Mouse (Mus musculus) myocyte (in vitro differentiated cells): Measurements from ENCODE around the gene Gm10282. TPM values are rescaled to one million over a fixed set of nuclear protein-coding genes. Genes with fewer than 3 reads are reported as not detected.

ENCODE experiments used
- H3K27me3 ChIP-seq: one replicate; pipeline ENCODE4 v1.6.1; 2011; ENCODE audit not compliant: control insufficient read depth, insufficient read depth, insufficient read length
- H3K36me3 ChIP-seq: one replicate; pipeline ENCODE4 v1.6.1; 2011; ENCODE audit not compliant: control insufficient read depth, insufficient read depth
- H3K4me2 ChIP-seq: one replicate; pipeline ENCODE4 v1.6.1; 2011; ENCODE audit warnings: low read depth, control low read depth
- H3K4me3 ChIP-seq: one replicate; pipeline ENCODE4 v1.5.1; 2011; ENCODE audit warnings: mild to moderate bottlenecking, control low read depth, moderate library complexity
- H3K79me2 ChIP-seq: one replicate; pipeline ENCODE4 v1.6.1; 2011; ENCODE audit not compliant: control insufficient read depth, insufficient read depth
- H3ac ChIP-seq: one replicate; pipeline ENCODE4 v1.6.1; 2011; ENCODE audit not compliant: control insufficient read depth, insufficient read length
- CEBPB ChIP-seq: IDR thresholded peaks from 2 replicates; pipeline ENCODE4 v1.6.1; 2011; ENCODE audit warnings: mild to moderate bottlenecking, moderate library complexity; ENCODE audit not compliant: poor library complexity, insufficient read depth, severe bottlenecking
- E2F4 ChIP-seq: IDR thresholded peaks from one replicate; pipeline ENCODE4 v1.6.1; 2011; ENCODE audit warnings: mild to moderate bottlenecking, control low read depth, moderate library complexity; ENCODE audit not compliant: insufficient read depth
- MAX ChIP-seq: IDR thresholded peaks from one replicate; pipeline ENCODE4 v1.6.1; 2011; ENCODE audit warnings: low read depth, mild to moderate bottlenecking, control low read depth
- MYOD1 ChIP-seq, 3 experiments: IDR thresholded peaks; one replicate each; pipeline ENCODE4 v1.6.1; 2011; ENCODE audit warnings: control low read depth in 2 of 3, low read depth in 2 of 3, mild to moderate bottlenecking in 2 of 3, moderate library complexity in 1 of 3; ENCODE audit not compliant: insufficient read length in 2 of 3, control insufficient read depth in 1 of 3
- MYOG ChIP-seq, 3 experiments: IDR thresholded peaks; one replicate each; pipeline ENCODE4 v1.6.1; 2011; ENCODE audit warnings: control low read depth in 2 of 3, low read depth in 2 of 3, mild to moderate bottlenecking in 2 of 3; ENCODE audit not compliant: insufficient read length in 2 of 3, control insufficient read depth in 1 of 3, insufficient read depth in 1 of 3
- POLR2A ChIP-seq: IDR thresholded peaks from one replicate; pipeline ENCODE4 v1.6.1; 2011; ENCODE audit warnings: low read depth, mild to moderate bottlenecking, control low read depth, moderate library complexity; ENCODE audit not compliant: insufficient read length
- POLR2AphosphoS2 ChIP-seq: IDR thresholded peaks from one replicate; pipeline ENCODE4 v1.6.1; 2011; ENCODE audit warnings: low read depth, control low read depth; ENCODE audit not compliant: insufficient read length
- REST ChIP-seq: IDR thresholded peaks from one replicate; pipeline ENCODE4 v1.6.1; 2011; ENCODE audit warnings: mild to moderate bottlenecking, control low read depth, moderate library complexity; ENCODE audit not compliant: insufficient read depth, insufficient read length
- SRF ChIP-seq: IDR thresholded peaks from one replicate; pipeline ENCODE4 v1.6.1; 2011; ENCODE audit warnings: low read depth; ENCODE audit not compliant: control insufficient read depth, insufficient read length
- TCF12 ChIP-seq: IDR thresholded peaks from one replicate; pipeline ENCODE4 v1.6.1; 2011; ENCODE audit warnings: mild to moderate bottlenecking, control low read depth; ENCODE audit not compliant: poor library complexity, insufficient read depth, severe bottlenecking
- TCF3 ChIP-seq: IDR thresholded peaks from one replicate; pipeline ENCODE4 v1.6.1; 2011; ENCODE audit warnings: low read depth, control low read depth; ENCODE audit not compliant: insufficient read length
- USF1 ChIP-seq: IDR thresholded peaks from one replicate; pipeline ENCODE4 v1.6.1; 2011; ENCODE audit warnings: low read depth, mild to moderate bottlenecking, control low read depth, moderate library complexity
- polyA plus RNA-seq: library from polyadenylated mRNA; unstranded; fragments of >200 nt; fragmentation: generic; extraction: Trizol; gene quantifications from one replicate; pipeline ENCODE4 v1.2.1, GENCODE M21; 2012; ENCODE audit warnings: missing spikeins

Gm10282 gene
- polyA plus RNA-seq, 1 experiment = 63.4 TPM

GRCm38 (mm10) chr8:72301497-72301896 is 3.6 kb downstream of the Gm10282 start:
- no peaks in the 10 kb centered on the region for H3K27me3 ChIP-seq
- H3K79me2 ChIP-seq = no peaks in the 10 kb centered on the region
- no peak for TF ChIP-seq MYOG (IDR thresholded peaks at IDR 0.05; ENCODE audit: control insufficient read depth in 1 of 3, insufficient read depth in 1 of 3, insufficient read length in 2 of 3, low read depth in 2 of 3)
- no peak for TF ChIP-seq USF1
- no peak for TF ChIP-seq POLR2AphosphoS2
- TF ChIP-seq MYOD1 (IDR thresholded peaks at IDR 0.05; ENCODE audit: control insufficient read depth in 1 of 3, insufficient read length in 2 of 3, low read depth in 2 of 3) = no peak
- TF ChIP-seq POLR2A = no peak
- TF ChIP-seq TCF12 = no peak
- TF ChIP-seq REST = no peak
- TF ChIP-seq E2F4 = no peak
- no peak for TF ChIP-seq SRF
- no peak for TF ChIP-seq TCF3
- no peak for TF ChIP-seq CEBPB
- TF ChIP-seq MAX = no peak
- H3ac ChIP-seq = no peak overlapping the region
- no peak overlapping the region for H3K4me2 ChIP-seq
- no peak overlapping the region for H3K4me3 ChIP-seq
- H3K36me3 ChIP-seq = no peaks in the 10 kb centered on the region

GRCm38 (mm10) chr8:72300654-72301400 is 4.2 kb downstream of the Gm10282 start:
- H3K36me3 ChIP-seq = no peaks in the 10 kb centered on the region
- H3ac ChIP-seq = no peak overlapping the region
- H3K27me3 ChIP-seq = no peaks in the 10 kb centered on the region
- no peak overlapping the region for H3K4me2 ChIP-seq
- H3K4me3 ChIP-seq = no peak overlapping the region
- no peaks in the 10 kb centered on the region for H3K79me2 ChIP-seq
- TF ChIP-seq POLR2A (no peak), POLR2AphosphoS2 (no peak), E2F4 (no peak), REST (no peak), TCF12 (no peak), TCF3 (no peak), MAX (no peak), MYOG (IDR thresholded peaks at IDR 0.05; ENCODE audit: control insufficient read depth in 1 of 3, insufficient read depth in 1 of 3, insufficient read length in 2 of 3, low read depth in 2 of 3) (no peak), CEBPB (no peak), SRF (no peak)

GRCm38 (mm10) chr8:72298928-72299327 is 6.1 kb downstream of the Gm10282 start:
- Histone ChIP-seq H3K27me3 (no peaks in the 10 kb centered on the region), H3K4me3 (no peak overlapping the region), H3K4me2 (no peak overlapping the region), H3K79me2 (no peaks in the 10 kb centered on the region), H3ac (no peak overlapping the region), H3K36me3 (no peaks in the 10 kb centered on the region)
- no peak for TF ChIP-seq TCF12
- TF ChIP-seq POLR2AphosphoS2 = no peak
- no peak for TF ChIP-seq SRF
- no peak for TF ChIP-seq MYOD1 (IDR thresholded peaks at IDR 0.05; ENCODE audit: control insufficient read depth in 1 of 3, insufficient read length in 2 of 3, low read depth in 2 of 3)
- no peak for TF ChIP-seq E2F4
- no peak for TF ChIP-seq REST
- TF ChIP-seq USF1 = no peak
- TF ChIP-seq MYOG (IDR thresholded peaks at IDR 0.05; ENCODE audit: control insufficient read depth in 1 of 3, insufficient read depth in 1 of 3, insufficient read length in 2 of 3, low read depth in 2 of 3) = no peak
- TF ChIP-seq TCF3 = no peak
- no peak for TF ChIP-seq POLR2A
- no peak for TF ChIP-seq MAX
- no peak for TF ChIP-seq CEBPB

- no peak overlapping the region for H3K4me2 ChIP-seq
- H3K27me3 ChIP-seq = no peaks in the 10 kb centered on the region
- no peaks in the 10 kb centered on the region for H3K36me3 ChIP-seq
- no peaks in the 10 kb centered on the region for H3K79me2 ChIP-seq
- no peak for TF ChIP-seq SRF
- TF ChIP-seq REST = no peak
- no peak for TF ChIP-seq POLR2A
- TF ChIP-seq POLR2AphosphoS2 = no peak
- no peak for TF ChIP-seq MYOD1 (IDR thresholded peaks at IDR 0.05; ENCODE audit: control insufficient read depth in 1 of 3, insufficient read length in 2 of 3, low read depth in 2 of 3)
- TF ChIP-seq TCF3 = no peak
- no peak for TF ChIP-seq TCF12
- TF ChIP-seq MAX = no peak
- TF ChIP-seq MYOG (IDR thresholded peaks at IDR 0.05; ENCODE audit: control insufficient read depth in 1 of 3, insufficient read depth in 1 of 3, insufficient read length in 2 of 3, low read depth in 2 of 3) = no peak
- TF ChIP-seq CEBPB = no peak
- TF ChIP-seq USF1 = no peak
- TF ChIP-seq E2F4 = no peak
- no peak overlapping the region for H3ac ChIP-seq
- no peak overlapping the region for H3K4me3 ChIP-seq
Measured at GRCm38 (mm10) chr8:72296561-72296960, 8.5 kb downstream of the Gm10282 start.
